Mouse (Mus musculus) E14TG2a.4 (cell line): ENCODE data around the gene Npas3.

Experiments used
- CTCF ChIP-seq: conservative IDR thresholded peaks from 2 replicates; pipeline ENCODE4 v1.5.1; 2014; ENCODE audit warnings: low read length
- NANOG ChIP-seq: IDR thresholded peaks from 2 replicates; pipeline ENCODE4 v1.6.1; 2014; ENCODE audit warnings: borderline replicate concordance, low read length, mixed read lengths

GRCm38 (mm10) chr12:53587249-53587648 lies 338.8 kb downstream of the Npas3 start:
- TF ChIP-seq CTCF (no peak), NANOG (no peak)
